Mouse (Mus musculus): ENCODE measurements at regions not wholly inside any gene's neighbourhood (a gene's known extent, or its start where the extent isn't known, plus 50 kb on each side); places are given as distances from the start of the nearest gene placed in this dataset.
A peak's percentile ranks its signal among the peaks of the same experiment; 100 is the strongest.

DNA sequence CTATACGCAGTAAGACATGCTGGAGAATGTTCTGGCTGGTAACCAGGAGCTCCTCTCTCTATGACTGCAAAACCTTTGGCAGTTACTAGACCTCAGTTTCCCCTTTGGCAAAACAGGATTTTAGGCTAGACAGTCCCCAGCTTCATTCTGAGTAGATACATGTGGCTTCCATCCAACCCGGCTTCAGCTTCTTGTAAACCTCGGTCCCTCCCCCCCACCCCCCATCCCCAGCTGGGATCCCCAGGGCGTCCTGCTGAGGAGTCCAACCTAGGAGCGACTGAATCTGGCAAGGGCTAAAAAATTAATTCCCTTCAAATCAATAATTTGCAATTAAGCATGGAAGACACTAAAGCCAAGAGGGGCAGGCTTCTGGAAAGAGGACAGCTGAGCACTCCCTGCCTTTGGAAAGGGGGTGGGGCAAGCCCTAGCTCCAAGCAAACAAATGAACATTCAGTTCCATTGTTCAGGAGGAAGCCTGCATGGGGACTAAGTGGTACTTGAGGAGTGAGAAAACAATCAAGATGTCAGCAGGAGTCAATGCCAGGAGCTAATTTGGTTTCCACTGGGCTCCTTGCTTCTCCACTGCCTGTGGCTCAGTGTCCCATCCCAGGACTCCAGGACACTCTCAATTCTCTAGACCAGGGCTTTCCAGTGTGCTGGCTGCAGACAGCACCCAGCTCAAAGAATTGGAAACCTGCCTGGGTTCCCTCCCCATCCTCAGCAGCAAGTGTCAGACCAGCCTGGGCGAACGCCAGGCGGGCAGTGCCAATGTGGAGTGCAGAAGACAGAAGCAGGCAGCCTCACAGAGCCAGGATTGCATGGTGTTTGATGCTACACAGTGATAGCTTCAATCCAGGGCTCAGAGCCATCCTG is 1528.0 kb upstream of the Gulo start:
- no peak overlapping the region for H3K9ac ChIP-seq (ENCODE audit: low read length)
- no peaks in the 10 kb centered on the region for H3K36me3 ChIP-seq (ENCODE audit: control insufficient read depth, insufficient read depth)
- peak; percentile 32; the same call in 1 of the 2 replicates for ATAC-seq (replicated peaks; ENCODE audit: extremely low read depth, insufficient read depth, low FRiP score)
- WGBS: 42% methylated on average over 8 of the region's 8 CpGs
- H3K27me3 ChIP-seq (ENCODE audit: control insufficient read depth, insufficient read depth, low read length): no peaks in the 10 kb centered on the region
- no peaks in the 10 kb centered on the region for H3K9me3 ChIP-seq (replicated peaks; ENCODE audit: control insufficient read depth, low read length)
- peaks cover 5% of the 10 kb centered on the region; the same call in 1 of the 2 replicates for H3K4me1 ChIP-seq (ENCODE audit: control insufficient read depth, insufficient read depth, low read length)
- H3K4me2 ChIP-seq (ENCODE audit: low read depth, low read length): no peak overlapping the region
- H3K4me3 ChIP-seq (ENCODE audit: low read length): no peak overlapping the region
- no peak overlapping the region for H3K27ac ChIP-seq (ENCODE audit: low read length)

DNA sequence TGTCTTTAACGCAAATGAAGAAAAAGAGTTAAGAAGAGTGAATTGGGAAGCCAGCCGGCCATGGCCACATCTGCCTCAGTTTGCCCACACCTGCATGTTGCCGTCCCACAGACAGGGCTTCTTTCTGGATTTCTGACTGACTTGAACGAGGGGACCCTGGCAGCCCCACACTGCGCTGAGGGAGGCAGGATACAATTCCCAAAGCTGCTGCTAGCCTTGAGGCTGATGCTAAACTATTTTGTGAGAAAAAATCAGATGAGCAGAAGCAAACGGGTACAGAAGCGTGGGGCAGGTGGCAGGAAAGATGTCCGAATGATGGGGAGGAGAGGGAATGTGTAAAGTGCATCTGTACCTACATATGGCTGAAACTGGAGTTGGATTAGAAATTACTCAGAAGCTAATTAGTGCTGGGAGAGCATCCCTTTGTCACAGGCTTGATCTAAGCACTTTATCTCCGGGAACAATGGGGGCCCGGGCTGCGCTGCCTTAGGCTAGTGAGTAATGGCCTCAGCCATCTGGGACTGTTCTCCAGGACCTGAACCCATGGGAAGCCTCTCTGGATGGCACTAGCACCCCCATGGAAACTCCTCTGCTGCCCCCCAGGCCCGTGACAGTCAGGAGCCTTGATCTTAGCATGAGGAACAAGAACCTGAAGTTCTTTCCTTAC is 1497.9 kb upstream of the Gulo start:
- Histone ChIP-seq H3K27me3 (ENCODE audit: control insufficient read depth, insufficient read depth, low read length) (peaks cover 3% of the 10 kb centered on the region; the same call in 1 of the 2 replicates), H3K27ac (ENCODE audit: low read length) (no peak overlapping the region), H3K36me3 (ENCODE audit: control insufficient read depth, insufficient read depth) (no peaks in the 10 kb centered on the region), H3K4me1 (ENCODE audit: control insufficient read depth, insufficient read depth, low read length) (no peaks in the 10 kb centered on the region), H3K9me3 (replicated peaks; ENCODE audit: control insufficient read depth, low read length) (no peaks in the 10 kb centered on the region), H3K4me3 (ENCODE audit: low read length) (no peak overlapping the region), H3K9ac (ENCODE audit: low read length) (no peak overlapping the region), H3K4me2 (ENCODE audit: low read depth, low read length) (no peak overlapping the region)
- ATAC-seq (replicated peaks; ENCODE audit: extremely low read depth, insufficient read depth, low FRiP score): no peak
- 80% methylated on average over 12 of the region's 12 CpGs for WGBS

DNA sequence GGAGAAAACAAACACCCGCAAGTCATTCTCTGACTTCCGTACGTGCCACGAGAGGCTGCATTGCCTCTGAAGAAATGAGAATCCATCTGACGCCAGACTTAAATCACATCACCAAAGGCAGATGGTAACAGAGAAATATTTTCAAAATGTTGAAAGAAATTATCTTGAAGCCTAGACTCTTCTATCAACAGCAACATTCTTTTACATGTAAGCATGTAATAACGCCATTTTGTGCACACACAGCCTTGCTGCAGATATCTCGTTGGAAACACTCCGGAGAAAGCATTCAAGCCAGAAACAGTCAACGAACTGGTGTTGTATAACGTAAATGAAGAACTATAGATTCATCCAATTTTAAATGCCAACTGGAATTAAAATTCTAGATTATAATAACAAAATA is 1483.1 kb upstream of the Gulo start:
- Histone ChIP-seq H3K27ac (ENCODE audit: low read length) (no peak overlapping the region), H3K27me3 (ENCODE audit: control insufficient read depth, insufficient read depth, low read length) (no peaks in the 10 kb centered on the region), H3K4me3 (ENCODE audit: low read length) (no peak overlapping the region), H3K9ac (ENCODE audit: low read length) (no peak overlapping the region), H3K4me2 (ENCODE audit: low read depth, low read length) (no peak overlapping the region), H3K4me1 (ENCODE audit: control insufficient read depth, insufficient read depth, low read length) (no peaks in the 10 kb centered on the region), H3K36me3 (ENCODE audit: control insufficient read depth, insufficient read depth) (no peaks in the 10 kb centered on the region), H3K9me3 (replicated peaks; ENCODE audit: control insufficient read depth, low read length) (no peaks in the 10 kb centered on the region)
- 80% methylated on average over 10 of the region's 10 CpGs for WGBS
- ATAC-seq (replicated peaks; ENCODE audit: extremely low read depth, insufficient read depth, low FRiP score): no peak

DNA sequence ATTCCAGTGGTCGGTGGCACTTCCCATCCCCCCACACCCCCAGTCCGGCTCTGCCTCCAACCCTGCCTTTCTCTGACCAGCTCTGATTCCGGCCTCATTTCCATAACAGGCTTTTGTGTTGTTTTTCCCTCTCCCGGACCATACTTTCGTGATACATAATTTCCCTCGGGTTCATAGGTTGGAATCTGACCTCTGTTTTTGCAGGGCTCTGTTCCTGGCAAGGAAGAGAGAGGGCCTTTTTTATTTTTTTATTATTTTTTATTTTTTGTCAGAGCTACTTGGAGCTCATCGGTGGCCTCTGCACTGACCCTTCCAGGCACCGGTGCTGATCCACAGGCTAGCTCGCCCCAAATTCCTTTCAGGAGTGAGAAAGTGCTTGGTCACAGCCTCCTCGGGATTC is 1477.7 kb upstream of the Gulo start:
- no peak overlapping the region for H3K9ac ChIP-seq (ENCODE audit: low read length)
- 27% methylated on average over 10 of the region's 10 CpGs for WGBS
- no peaks in the 10 kb centered on the region for H3K36me3 ChIP-seq (ENCODE audit: control insufficient read depth, insufficient read depth)
- 0 out of 2 replicates have a peak, but pooled peaks cover 3% of the 10 kb centered on the region for H3K4me1 ChIP-seq (ENCODE audit: control insufficient read depth, insufficient read depth, low read length)
- no peak for ATAC-seq (replicated peaks; ENCODE audit: extremely low read depth, insufficient read depth, low FRiP score)
- no peaks in the 10 kb centered on the region for H3K27me3 ChIP-seq (ENCODE audit: control insufficient read depth, insufficient read depth, low read length)
- H3K27ac ChIP-seq (ENCODE audit: low read length): no peak overlapping the region
- no peak overlapping the region for H3K4me2 ChIP-seq (ENCODE audit: low read depth, low read length)
- no peak overlapping the region for H3K4me3 ChIP-seq (ENCODE audit: low read length)
- H3K9me3 ChIP-seq (replicated peaks; ENCODE audit: control insufficient read depth, low read length): no peaks in the 10 kb centered on the region

DNA sequence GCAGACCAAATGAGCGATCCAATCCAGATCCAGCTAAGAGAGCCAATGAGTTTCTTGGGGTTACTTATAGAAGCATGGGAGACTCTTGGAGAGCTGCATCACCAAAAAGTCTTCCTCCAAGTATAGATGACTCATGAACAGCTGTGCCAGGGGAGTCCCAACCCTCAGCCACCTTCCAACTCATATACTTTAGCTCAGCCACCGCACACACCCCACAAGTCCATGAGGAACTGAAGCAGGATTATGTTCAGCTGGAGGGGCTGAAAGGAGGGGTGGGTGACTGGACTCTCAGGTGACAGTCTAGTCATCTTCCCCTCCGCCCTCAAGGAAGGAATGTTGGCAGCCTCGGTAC is 1476.4 kb upstream of the Gulo start:
- WGBS: 76% methylated on average over 4 of the region's 4 CpGs
- no peak overlapping the region for H3K4me2 ChIP-seq (ENCODE audit: low read depth, low read length)
- no peak overlapping the region for H3K4me3 ChIP-seq (ENCODE audit: low read length)
- no peaks in the 10 kb centered on the region for H3K27me3 ChIP-seq (ENCODE audit: control insufficient read depth, insufficient read depth, low read length)
- 0 out of 2 replicates have a peak, but pooled peaks cover 3% of the 10 kb centered on the region for H3K4me1 ChIP-seq (ENCODE audit: control insufficient read depth, insufficient read depth, low read length)
- H3K36me3 ChIP-seq (ENCODE audit: control insufficient read depth, insufficient read depth): no peaks in the 10 kb centered on the region
- H3K9me3 ChIP-seq (replicated peaks; ENCODE audit: control insufficient read depth, low read length): no peaks in the 10 kb centered on the region
- no peak for ATAC-seq (replicated peaks; ENCODE audit: extremely low read depth, insufficient read depth, low FRiP score)
- H3K9ac ChIP-seq (ENCODE audit: low read length): no peak overlapping the region
- no peak overlapping the region for H3K27ac ChIP-seq (ENCODE audit: low read length)

DNA sequence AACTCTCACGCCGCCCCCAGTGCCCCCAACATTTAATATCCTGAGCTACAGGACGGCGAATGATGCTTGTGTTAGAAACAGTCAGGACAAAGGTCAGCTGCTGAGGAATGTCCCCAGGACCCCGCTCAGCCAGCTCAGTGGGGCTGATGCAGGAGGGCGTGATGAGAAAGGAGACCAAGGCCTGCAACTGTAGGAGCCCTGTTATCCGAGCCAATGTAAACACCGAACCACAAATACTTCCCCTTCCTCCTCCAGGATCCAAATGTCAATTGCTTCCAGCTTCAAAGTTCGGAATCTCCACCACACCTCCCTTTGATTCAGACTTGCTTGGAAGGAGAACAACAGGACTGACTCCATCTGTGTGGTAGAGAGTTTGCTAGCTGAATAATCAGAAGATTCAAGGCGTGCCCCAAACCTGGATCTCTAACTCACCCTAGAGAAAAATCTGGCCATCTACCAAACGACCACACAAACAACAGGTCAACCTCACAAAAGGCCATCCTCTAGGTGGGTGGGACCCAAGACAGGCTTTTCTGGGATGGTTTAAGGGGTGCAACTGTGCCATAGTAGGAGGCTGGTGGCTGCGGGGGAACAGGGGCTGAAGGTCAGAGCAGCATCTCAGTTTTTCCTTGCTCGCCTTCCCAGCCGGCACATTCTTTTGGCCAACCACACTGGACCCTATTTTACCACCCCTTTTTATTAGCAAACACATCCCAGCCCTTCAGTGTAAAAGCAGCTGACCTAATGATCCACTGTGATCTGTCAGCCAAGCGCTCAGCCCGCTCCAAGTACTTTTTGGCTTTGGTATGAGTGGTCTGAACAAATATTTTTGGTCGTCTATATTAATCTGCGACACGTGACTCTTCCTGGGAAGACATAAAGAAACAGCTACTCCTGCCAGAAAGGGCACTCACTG is 1475.8 kb upstream of the Gulo start:
- Histone ChIP-seq H3K27ac (ENCODE audit: low read length) (no peak overlapping the region), H3K36me3 (ENCODE audit: control insufficient read depth, insufficient read depth) (no peaks in the 10 kb centered on the region), H3K9ac (ENCODE audit: low read length) (no peak overlapping the region), H3K9me3 (replicated peaks; ENCODE audit: control insufficient read depth, low read length) (no peaks in the 10 kb centered on the region), H3K4me2 (ENCODE audit: low read depth, low read length) (no peak overlapping the region), H3K27me3 (ENCODE audit: control insufficient read depth, insufficient read depth, low read length) (no peaks in the 10 kb centered on the region), H3K4me3 (ENCODE audit: low read length) (no peak overlapping the region), H3K4me1 (ENCODE audit: control insufficient read depth, insufficient read depth, low read length) (0 out of 2 replicates have a peak, but pooled peaks cover 3% of the 10 kb centered on the region)
- 47% methylated on average over 19 of the region's 19 CpGs for WGBS
- 0 out of 2 replicates have a peak, but pooled peaks have one; percentile 10 for ATAC-seq (replicated peaks; ENCODE audit: extremely low read depth, insufficient read depth, low FRiP score)

Measured in heart, embryonic 16.5 days (tissue).